Mouse (Mus musculus): Measurements from ENCODE around the gene Gm10477.
"Not testable (repeated sequence)": the region's sequence is repeated elsewhere in the genome, so short reads cannot be mapped to it uniquely, and the experiment has no call there.

Gene Gm10477

GRCm38 (mm10) chrX:56524442-56524841 is at the start of gene Gm10477:
TSS of gene Gm10477 (plus strand) at chrX:56524742.
- DNase-seq: not testable (repeated sequence)

GRCm38 (mm10) chrX:56477553-56477952 is 47.0 kb upstream of the Gm10477 start:
- DNase-seq: no peak

GRCm38 (mm10) chrX:56481906-56482305 is 42.6 kb upstream of the Gm10477 start:
- no peak for DNase-seq

GRCm38 (mm10) chrX:56489758-56490157 is 34.8 kb upstream of the Gm10477 start:
- DNase-seq: peak; percentile 80

- no peak for DNase-seq
These were observed 27.3 kb upstream of the Gm10477 start for GRCm38 (mm10) chrX:56497241-56497640.

- peak; percentile 65 for DNase-seq
These were observed 6.7 kb downstream of the Gm10477 start for GRCm38 (mm10) chrX:56531266-56531665.

GRCm38 (mm10) chrX:56537162-56537561 is 12.6 kb downstream of the Gm10477 start:
- DNase-seq: peak; percentile 3

GRCm38 (mm10) chrX:56549506-56549905 is 25.0 kb downstream of the Gm10477 start, which contains the start of gene Gm648:
TSS of gene Gm648 (minus strand) at chrX:56549606.
- no peak for DNase-seq

GRCm38 (mm10) chrX:56553584-56553983 is 29.0 kb downstream of the Gm10477 start:
- DNase-seq: no peak

- DNase-seq: no peak
These were observed 47.9 kb downstream of the Gm10477 start for GRCm38 (mm10) chrX:56572465-56572864.
